Mouse (Mus musculus): ENCODE results near the gene Agps. TPM values are rescaled to one million over a fixed set of nuclear protein-coding genes. Genes with fewer than 3 reads are reported as not detected.
"Not testable (repeated sequence)": the region's sequence is repeated elsewhere in the genome, so short reads cannot be mapped to it uniquely, and the experiment has no call there.

Agps gene
- polyA plus RNA-seq, 1 experiment from 2014 or later = 39.2 TPM

DNA sequence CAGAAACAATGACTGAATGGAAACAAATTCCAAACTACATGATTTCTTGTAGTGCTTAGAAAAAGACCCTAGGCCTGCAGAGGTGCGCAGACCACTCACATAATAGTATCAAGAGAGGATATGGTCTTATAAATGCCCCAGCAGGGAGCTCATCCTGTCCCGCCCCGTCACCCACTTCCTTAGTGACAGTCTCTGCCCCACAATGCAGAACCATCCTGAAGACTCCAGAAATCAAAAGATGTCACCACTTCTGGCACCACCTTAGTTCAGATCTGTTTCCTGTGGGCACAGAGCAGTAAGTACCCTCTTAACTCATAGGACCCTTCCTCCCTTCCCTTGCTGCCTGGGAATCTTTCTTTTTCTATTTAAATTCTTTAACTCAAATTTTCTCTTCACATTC, 83.1 kb downstream of the Agps start:
- 90% methylated on average over 3 of the region's 3 CpGs for WGBS
- peaks cover 11% of the 10 kb centered on the region for H3K36me3 ChIP-seq (ENCODE audit: insufficient read depth, low read length)
- no peaks in the 10 kb centered on the region for H3K4me1 ChIP-seq (ENCODE audit: insufficient read depth, low read length)
- ATAC-seq (ENCODE audit: low FRiP score, low TSS enrichment) = no peak
- no peak overlapping the region for H3K27ac ChIP-seq (ENCODE audit: low read length)
- H3K4me2 ChIP-seq (replicated peaks; ENCODE audit: low read depth, low read length) = no peak overlapping the region
- no peak overlapping the region for H3K4me3 ChIP-seq (ENCODE audit: low read length)
- no peaks in the 10 kb centered on the region for H3K9me3 ChIP-seq (ENCODE audit: low read length)
- H3K27me3 ChIP-seq (ENCODE audit: insufficient read depth, low read length) = no peaks in the 10 kb centered on the region
- no peak overlapping the region for H3K9ac ChIP-seq (replicated peaks; ENCODE audit: low read length)

DNA sequence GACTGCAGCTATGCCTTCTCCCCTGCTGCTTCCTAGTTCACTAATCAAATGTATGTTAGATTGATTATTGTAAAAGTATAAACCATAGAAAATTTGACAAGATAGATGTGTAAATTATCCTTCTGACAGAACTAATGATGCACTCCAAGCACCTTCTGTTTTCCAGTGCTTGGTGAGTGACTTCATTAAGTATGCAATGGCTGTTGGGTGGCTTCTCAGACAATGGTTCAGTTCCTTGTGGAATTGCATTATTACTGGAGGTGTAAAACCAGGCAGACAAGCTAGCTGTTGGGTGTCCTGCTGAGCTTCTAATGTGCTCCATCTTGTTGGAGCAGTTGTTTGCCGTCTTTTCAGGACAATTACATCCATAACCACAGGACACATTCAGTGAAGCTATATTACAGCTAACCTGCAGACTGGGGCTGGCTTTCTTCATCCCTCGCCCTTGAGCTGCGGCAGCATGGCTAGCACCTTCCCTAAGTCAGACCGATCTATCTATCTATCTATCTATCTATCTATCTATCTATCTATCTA, 91.9 kb downstream of the Agps start:
- Histone ChIP-seq H3K9me3 (ENCODE audit: low read length) (no peaks in the 10 kb centered on the region), H3K36me3 (ENCODE audit: insufficient read depth, low read length) (peaks cover 25% of the 10 kb centered on the region), H3K9ac (replicated peaks; ENCODE audit: low read length) (no peak overlapping the region), H3K4me2 (replicated peaks; ENCODE audit: low read depth, low read length) (no peak overlapping the region), H3K4me1 (ENCODE audit: insufficient read depth, low read length) (no peaks in the 10 kb centered on the region), H3K27me3 (ENCODE audit: insufficient read depth, low read length) (no peaks in the 10 kb centered on the region), H3K4me3 (ENCODE audit: low read length) (no peak overlapping the region), H3K27ac (ENCODE audit: low read length) (no peak overlapping the region)
- ATAC-seq (ENCODE audit: low FRiP score, low TSS enrichment) = no peak
- 84% methylated on average over 4 of the region's 4 CpGs for WGBS

DNA sequence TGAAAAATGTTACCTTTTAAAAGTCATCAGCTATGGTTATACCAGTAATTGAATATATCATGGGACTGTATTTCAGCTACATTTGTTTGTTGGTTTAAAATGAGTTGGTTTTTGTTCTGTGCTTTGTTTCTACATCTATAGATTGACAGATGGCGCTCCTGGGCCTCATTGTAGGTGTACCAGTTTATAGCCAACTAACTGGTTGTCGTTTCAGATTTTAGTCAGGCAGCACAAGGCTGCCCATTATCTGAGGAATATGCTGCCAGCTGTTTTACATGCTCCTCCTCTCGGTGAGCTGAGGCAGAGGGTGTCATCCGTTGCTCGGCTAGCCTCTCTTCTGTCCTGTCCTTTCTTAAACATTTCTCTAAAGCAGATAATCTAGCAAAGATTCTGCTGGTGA, 94.1 kb downstream of the Agps start:
- Histone ChIP-seq H3K36me3 (ENCODE audit: insufficient read depth, low read length) (peaks cover 25% of the 10 kb centered on the region), H3K4me3 (ENCODE audit: low read length) (no peak overlapping the region), H3K4me2 (replicated peaks; ENCODE audit: low read depth, low read length) (no peak overlapping the region), H3K27me3 (ENCODE audit: insufficient read depth, low read length) (no peaks in the 10 kb centered on the region), H3K9me3 (ENCODE audit: low read length) (no peaks in the 10 kb centered on the region), H3K9ac (replicated peaks; ENCODE audit: low read length) (no peak overlapping the region), H3K4me1 (ENCODE audit: insufficient read depth, low read length) (no peaks in the 10 kb centered on the region), H3K27ac (ENCODE audit: low read length) (no peak overlapping the region)
- WGBS = 80% methylated on average over 5 of the region's 5 CpGs
- no peak for ATAC-seq (ENCODE audit: low FRiP score, low TSS enrichment)

DNA sequence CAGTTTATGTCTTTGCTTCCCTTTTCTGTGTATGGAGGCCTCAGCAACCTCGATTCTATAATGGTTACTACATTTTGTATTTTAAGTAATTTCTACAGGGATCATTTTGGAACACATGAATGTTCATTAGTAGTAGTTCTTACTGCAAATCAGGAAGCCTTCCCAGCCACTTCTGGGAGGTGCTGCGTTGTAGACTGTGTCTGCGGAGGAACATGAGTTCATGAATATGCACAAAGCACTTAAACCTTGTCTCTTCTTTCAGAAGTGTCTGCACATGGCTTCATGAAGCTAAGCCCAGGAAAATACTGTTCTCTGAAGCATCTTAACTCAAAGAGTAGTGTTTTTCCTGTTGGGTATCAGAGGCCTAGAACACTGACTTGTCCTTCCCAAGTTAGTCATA, 96.0 kb downstream of the Agps start:
- Histone ChIP-seq H3K27ac (ENCODE audit: low read length) (no peak overlapping the region), H3K9ac (replicated peaks; ENCODE audit: low read length) (no peak overlapping the region), H3K4me2 (replicated peaks; ENCODE audit: low read depth, low read length) (no peak overlapping the region), H3K4me3 (ENCODE audit: low read length) (no peak overlapping the region), H3K27me3 (ENCODE audit: insufficient read depth, low read length) (no peaks in the 10 kb centered on the region), H3K9me3 (ENCODE audit: low read length) (no peaks in the 10 kb centered on the region), H3K4me1 (ENCODE audit: insufficient read depth, low read length) (no peaks in the 10 kb centered on the region), H3K36me3 (ENCODE audit: insufficient read depth, low read length) (peaks cover 24% of the 10 kb centered on the region)
- WGBS = 95% methylated on average over 3 of the region's 3 CpGs
- no peak for ATAC-seq (ENCODE audit: low FRiP score, low TSS enrichment)

DNA sequence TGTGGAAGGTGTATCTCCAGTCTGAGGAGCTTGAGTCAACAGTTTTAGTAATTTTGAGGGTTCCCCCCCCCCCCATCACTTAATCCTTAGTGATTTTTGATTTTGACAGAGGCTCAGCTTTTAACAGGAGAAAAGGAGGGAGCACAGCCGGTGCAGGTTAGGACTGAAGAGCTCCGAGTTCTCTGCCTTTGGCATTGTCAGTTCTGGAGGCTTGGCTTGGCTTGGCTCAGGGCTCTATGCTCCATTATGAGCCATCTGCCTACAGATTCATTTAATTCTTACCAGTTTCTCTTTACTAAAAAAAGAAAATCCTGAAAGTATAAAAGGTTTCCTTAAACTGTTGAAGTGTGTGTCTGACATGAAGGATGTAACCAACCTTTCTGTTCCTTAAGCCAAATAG, 97.2 kb downstream of the Agps start:
- Histone ChIP-seq H3K27me3 (ENCODE audit: insufficient read depth, low read length) (no peaks in the 10 kb centered on the region), H3K36me3 (ENCODE audit: insufficient read depth, low read length) (peaks cover 23% of the 10 kb centered on the region; the same call in 1 of the 2 replicates), H3K4me3 (ENCODE audit: low read length) (no peak overlapping the region), H3K9me3 (ENCODE audit: low read length) (no peaks in the 10 kb centered on the region), H3K27ac (ENCODE audit: low read length) (no peak overlapping the region), H3K4me1 (ENCODE audit: insufficient read depth, low read length) (no peaks in the 10 kb centered on the region), H3K9ac (replicated peaks; ENCODE audit: low read length) (no peak overlapping the region), H3K4me2 (replicated peaks; ENCODE audit: low read depth, low read length) (no peak overlapping the region)
- no peak for ATAC-seq (ENCODE audit: low FRiP score, low TSS enrichment)
- 97% methylated on average over 2 of the region's 2 CpGs for WGBS

DNA sequence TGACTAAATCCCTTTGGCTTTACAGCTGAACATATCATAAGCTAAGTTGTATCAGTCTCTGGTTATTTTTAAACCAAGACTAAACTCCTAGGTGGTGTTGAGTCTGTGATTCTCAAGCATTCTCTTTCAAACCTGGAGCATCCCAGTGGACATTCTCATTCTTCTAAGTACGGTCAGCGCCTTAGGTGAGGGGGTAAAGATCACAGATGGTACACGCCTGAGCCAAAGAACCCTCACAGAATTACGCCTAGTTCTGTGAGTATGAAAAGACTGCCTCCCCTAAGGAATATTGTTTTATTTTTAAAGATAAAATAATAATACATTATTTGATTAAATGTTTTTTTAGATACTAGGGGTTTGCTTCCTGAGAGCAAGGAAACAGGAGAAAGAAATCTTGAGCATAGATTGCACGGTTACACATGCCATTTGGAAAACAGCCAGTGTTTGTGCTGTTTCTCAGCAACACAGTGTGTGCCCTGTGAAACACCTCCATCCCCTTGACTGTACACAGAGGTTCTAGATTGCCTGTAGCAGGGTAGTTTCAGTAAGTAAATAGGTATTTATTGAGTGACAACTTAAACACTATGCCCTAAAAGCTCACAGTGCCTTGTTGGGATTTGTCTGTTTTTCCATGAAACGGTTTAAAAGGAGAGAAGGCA, 97.9 kb downstream of the Agps start:
- Histone ChIP-seq H3K27ac (ENCODE audit: low read length) (no peak overlapping the region), H3K9ac (replicated peaks; ENCODE audit: low read length) (no peak overlapping the region), H3K4me1 (ENCODE audit: insufficient read depth, low read length) (no peaks in the 10 kb centered on the region), H3K36me3 (ENCODE audit: insufficient read depth, low read length) (peaks cover 23% of the 10 kb centered on the region; the same call in 1 of the 2 replicates), H3K9me3 (ENCODE audit: low read length) (no peaks in the 10 kb centered on the region), H3K27me3 (ENCODE audit: insufficient read depth, low read length) (no peaks in the 10 kb centered on the region), H3K4me2 (replicated peaks; ENCODE audit: low read depth, low read length) (no peak overlapping the region), H3K4me3 (ENCODE audit: low read length) (no peak overlapping the region)
- WGBS = 89% methylated on average over 6 of the region's 6 CpGs
- ATAC-seq (ENCODE audit: low FRiP score, low TSS enrichment) = no peak

DNA sequence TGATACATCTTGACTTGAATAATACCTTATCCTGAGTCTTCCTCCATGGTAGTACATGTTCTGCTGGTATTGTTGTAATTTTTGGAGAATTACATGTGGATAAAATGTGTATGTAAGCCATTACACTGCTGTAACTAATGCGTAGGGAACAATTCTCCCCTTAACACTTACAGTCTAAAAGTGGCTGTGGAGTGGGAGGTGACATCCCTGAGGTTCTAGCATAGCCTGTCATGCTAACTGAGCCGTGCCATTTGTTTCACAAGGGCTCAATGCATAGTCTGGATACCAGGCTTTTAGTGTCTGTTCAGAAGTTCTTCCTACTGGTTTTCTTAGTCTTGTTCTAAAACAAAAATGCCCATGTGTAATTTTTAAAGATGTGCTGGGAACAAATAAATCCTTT, 99.0 kb downstream of the Agps start:
- no peak overlapping the region for H3K4me2 ChIP-seq (replicated peaks; ENCODE audit: low read depth, low read length)
- 77% methylated on average over 2 of the region's 2 CpGs for WGBS
- no peak for ATAC-seq (ENCODE audit: low FRiP score, low TSS enrichment)

DNA sequence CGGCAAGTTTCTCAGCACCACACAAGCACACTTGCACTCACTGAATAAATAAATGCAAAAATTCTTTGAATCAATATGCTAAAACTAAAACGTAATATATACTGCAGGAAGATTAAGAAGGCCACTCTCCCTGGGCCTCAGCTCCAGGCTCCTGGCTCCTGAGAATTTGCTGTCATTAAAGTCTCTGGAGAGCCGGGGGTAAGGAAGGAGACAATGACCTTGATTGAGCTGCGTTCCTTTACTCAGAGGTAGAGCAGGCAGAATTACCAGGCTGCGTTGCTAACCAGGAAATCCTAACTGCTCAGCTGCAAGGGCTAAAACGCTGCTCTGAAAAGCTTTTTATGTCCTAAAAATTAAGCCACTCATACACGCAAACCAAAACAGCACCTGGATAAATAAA, 101.6 kb downstream of the Agps start:
- Histone ChIP-seq H3K27me3 (ENCODE audit: insufficient read depth, low read length) (no peaks in the 10 kb centered on the region), H3K27ac (ENCODE audit: low read length) (no peak overlapping the region), H3K36me3 (ENCODE audit: insufficient read depth, low read length) (0 out of 2 replicates have a peak, but pooled peaks cover 2% of the 10 kb centered on the region), H3K9me3 (ENCODE audit: low read length) (no peaks in the 10 kb centered on the region), H3K4me2 (replicated peaks; ENCODE audit: low read depth, low read length) (no peak overlapping the region), H3K4me3 (ENCODE audit: low read length) (no peak overlapping the region), H3K4me1 (ENCODE audit: insufficient read depth, low read length) (no peaks in the 10 kb centered on the region), H3K9ac (replicated peaks; ENCODE audit: low read length) (no peak overlapping the region)
- WGBS = 40% methylated on average over 7 of the region's 7 CpGs
- ATAC-seq (ENCODE audit: low FRiP score, low TSS enrichment) = no peak

More for the DNA sequence above, 99.0 kb downstream of the Agps start:
- Histone ChIP-seq H3K9ac (replicated peaks; ENCODE audit: low read length) (no peak overlapping the region), H3K4me3 (ENCODE audit: low read length) (no peak overlapping the region), H3K27me3 (ENCODE audit: insufficient read depth, low read length) (no peaks in the 10 kb centered on the region), H3K27ac (ENCODE audit: low read length) (no peak overlapping the region), H3K36me3 (ENCODE audit: insufficient read depth, low read length) (peaks cover 18% of the 10 kb centered on the region; the same call in 1 of the 2 replicates), H3K4me1 (ENCODE audit: insufficient read depth, low read length) (no peaks in the 10 kb centered on the region), H3K9me3 (ENCODE audit: low read length) (no peaks in the 10 kb centered on the region)

DNA sequence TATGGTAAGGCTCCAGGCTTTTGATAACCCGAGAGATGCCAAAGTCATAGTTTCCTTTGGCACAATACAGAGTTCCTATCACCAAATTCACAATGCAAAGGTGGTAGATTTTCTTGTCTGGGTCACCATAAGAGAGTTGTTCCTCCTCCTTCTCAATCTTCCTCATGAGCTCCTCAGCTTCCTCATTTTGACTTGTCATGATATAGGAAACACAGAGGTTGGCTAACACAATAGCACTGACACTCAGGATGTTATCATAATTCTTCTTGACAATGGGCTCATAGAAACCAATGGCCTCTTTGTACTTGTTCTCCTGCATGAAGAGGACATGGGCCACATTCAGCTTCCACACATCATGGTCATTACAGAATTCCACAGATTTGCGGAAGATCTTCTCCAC, 104.7 kb downstream of the Agps start:
- WGBS = 88% methylated on average over 2 of the region's 2 CpGs
- not testable (repeated sequence) for H3K36me3 ChIP-seq (ENCODE audit: insufficient read depth, low read length); H3K27ac ChIP-seq (ENCODE audit: low read length)

DNA sequence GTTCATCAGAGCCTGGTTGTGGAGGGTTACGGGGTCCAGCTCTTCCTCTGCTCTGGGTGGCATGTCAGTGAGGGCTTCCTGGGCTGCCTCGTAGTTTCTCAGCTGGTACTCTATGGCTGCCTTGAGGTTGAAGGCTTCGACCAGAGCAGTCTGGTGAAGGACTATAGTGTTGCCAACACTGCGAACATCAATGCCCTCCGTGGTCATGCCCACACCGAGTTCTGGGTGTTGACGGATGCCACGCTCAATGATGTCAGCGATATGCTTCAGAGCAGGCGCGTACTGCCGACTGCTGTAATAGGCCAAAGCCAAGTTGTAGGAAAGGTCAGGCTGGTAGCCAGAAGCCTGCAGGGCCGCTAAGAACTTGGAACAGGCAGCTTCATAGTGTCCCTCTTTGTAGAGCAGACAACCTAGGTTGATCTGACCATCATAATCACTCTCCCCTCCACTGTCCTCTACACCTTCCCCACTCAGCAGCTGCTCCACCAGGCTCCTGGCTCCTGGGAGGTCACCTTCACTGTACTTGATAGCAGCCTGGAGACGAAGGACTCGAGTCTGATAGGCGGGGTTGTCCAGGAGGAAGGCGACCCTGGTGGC, 105.6 kb downstream of the Agps start:
- peak; percentile 81 for ATAC-seq (ENCODE audit: low FRiP score, low TSS enrichment)
- H3K9ac ChIP-seq (replicated peaks; ENCODE audit: low read length) = peak overlapping the region; percentile 53; the same call in 1 of the 2 replicates
- H3K36me3 ChIP-seq (ENCODE audit: insufficient read depth, low read length); H3K27me3 ChIP-seq (ENCODE audit: insufficient read depth, low read length); H3K9me3 ChIP-seq (ENCODE audit: low read length); H3K27ac ChIP-seq (ENCODE audit: low read length); H3K4me1 ChIP-seq (ENCODE audit: insufficient read depth, low read length): not testable (repeated sequence)
- H3K4me2 ChIP-seq (replicated peaks; ENCODE audit: low read depth, low read length) = peak overlapping the region; percentile 59
- WGBS = 60% methylated on average over 11 of the region's 17 CpGs
- H3K4me3 ChIP-seq (ENCODE audit: low read length) = peak overlapping the region; percentile 64

More for the DNA sequence above, 104.7 kb downstream of the Agps start:
- H3K27me3 ChIP-seq (ENCODE audit: insufficient read depth, low read length); H3K9me3 ChIP-seq (ENCODE audit: low read length); H3K4me2 ChIP-seq (replicated peaks; ENCODE audit: low read depth, low read length); H3K9ac ChIP-seq (replicated peaks; ENCODE audit: low read length); H3K4me3 ChIP-seq (ENCODE audit: low read length); ATAC-seq (ENCODE audit: low FRiP score, low TSS enrichment); H3K4me1 ChIP-seq (ENCODE audit: insufficient read depth, low read length): not testable (repeated sequence)
